Mouse (Mus musculus) lung, postnatal 0 days (tissue): ENCODE data around the gene Atxn7l1.

ENCODE experiments used
- CTCF ChIP-seq: IDR thresholded peaks from 2 replicates; pipeline ENCODE4 v1.5.1; 2016; ENCODE audit warnings: antibody characterized with exemption, mild to moderate bottlenecking
- EP300 ChIP-seq: IDR thresholded peaks from 2 replicates; pipeline ENCODE4 v1.6.1; 2016; ENCODE audit warnings: antibody characterized with exemption, mild to moderate bottlenecking, control low read depth

DNA sequence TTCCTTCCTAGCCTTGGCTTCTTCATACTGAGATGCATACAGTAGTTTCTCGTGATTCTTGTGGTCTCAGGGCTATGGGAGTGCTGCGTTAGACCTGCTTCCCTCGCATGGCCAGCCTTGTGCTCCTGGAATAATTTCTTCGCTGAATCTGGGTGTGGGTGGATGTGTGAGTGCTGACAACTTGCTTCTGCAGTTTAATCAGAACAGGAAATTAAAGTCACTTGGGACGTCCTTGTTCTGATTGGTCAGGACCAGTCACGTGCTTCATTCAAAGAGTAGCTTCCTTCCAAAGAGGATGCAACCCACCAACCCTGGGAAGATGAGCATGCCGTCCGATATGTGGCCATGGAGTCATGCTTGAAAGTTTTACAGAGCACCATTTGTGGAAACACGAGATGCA lies 126.2 kb downstream of the Atxn7l1 start:
- TF ChIP-seq CTCF: no peak
- no peak for TF ChIP-seq EP300
